Mouse (Mus musculus) thymus, postnatal 4 days (tissue): ENCODE results near the gene Plcb4.

Experiments used
- DNase-seq: peaks from one replicate; pipeline ENCODE4 v3.0.0; 2021

Plcb4 gene

GRCm38 (mm10) chr2:135812701-135813246, 154.0 kb downstream of the Plcb4 start:
- DNase-seq: no peak

- no peak for DNase-seq
These were observed 161.9 kb downstream of the Plcb4 start for GRCm38 (mm10) chr2:135820691-135821090.

- no peak for DNase-seq
These were observed 164.9 kb downstream of the Plcb4 start for GRCm38 (mm10) chr2:135823690-135824089.

- no peak for DNase-seq
These were observed 165.9 kb downstream of the Plcb4 start for GRCm38 (mm10) chr2:135824757-135825156.

DNA sequence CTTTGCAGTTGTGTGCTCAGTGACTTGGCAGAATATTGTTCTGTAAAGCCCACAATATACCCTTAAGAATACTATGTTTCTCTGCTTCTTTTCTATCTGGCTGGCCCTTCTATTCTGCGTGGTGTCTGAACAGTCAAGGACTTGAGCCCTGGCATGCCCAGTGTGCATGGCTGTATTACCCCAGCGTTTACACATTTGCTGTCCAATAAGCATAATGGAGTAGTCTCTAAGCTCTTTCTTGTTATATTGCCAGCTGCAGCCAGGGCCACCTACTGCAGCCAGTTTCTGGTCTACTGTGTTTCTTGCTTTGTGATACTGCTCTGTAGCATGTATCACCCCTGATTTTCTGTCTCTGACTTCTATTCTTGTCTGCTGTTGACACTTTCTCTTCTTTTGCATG, 166.8 kb downstream of the Plcb4 start:
- DNase-seq: no peak

DNA sequence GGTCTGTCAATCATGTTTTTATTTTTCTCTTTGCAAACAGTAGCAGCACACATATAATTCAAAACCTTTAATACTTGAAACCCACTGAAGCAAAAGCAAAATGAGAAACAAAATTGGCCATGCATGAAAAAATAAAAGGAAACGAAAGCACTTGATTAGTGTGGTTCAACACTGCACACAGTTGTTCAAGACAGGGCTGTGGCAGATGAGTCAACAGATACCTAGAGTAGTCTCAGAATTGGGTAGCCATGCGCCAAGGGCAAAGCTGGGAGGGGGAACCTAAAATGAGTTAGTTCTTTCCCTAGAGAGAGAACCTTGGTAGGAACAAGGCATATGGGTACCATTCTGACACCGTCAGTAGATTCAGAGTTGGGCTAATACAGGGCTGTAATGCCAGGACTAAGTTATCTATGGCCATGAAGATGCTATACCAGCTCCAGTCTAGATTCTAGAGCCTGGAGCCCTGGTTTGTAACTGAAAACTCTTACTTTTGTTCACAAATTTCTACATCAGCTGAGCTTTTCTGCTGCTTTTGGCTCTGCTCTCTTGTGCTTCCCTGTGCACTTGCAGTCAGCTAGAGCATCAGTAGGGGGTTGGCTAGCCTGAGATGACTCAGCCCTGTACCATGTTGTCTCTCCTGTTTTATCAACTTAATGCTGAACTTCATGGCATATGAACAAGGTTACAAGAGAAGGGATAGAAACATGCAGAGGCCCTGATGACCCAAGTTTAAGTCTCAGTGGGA, 168.0 kb downstream of the Plcb4 start:
- DNase-seq: no peak

- no peak for DNase-seq
These were observed 169.6 kb downstream of the Plcb4 start for GRCm38 (mm10) chr2:135828446-135828845.

- no peak for DNase-seq
These were observed 174.9 kb downstream of the Plcb4 start for GRCm38 (mm10) chr2:135833743-135834142.

DNA sequence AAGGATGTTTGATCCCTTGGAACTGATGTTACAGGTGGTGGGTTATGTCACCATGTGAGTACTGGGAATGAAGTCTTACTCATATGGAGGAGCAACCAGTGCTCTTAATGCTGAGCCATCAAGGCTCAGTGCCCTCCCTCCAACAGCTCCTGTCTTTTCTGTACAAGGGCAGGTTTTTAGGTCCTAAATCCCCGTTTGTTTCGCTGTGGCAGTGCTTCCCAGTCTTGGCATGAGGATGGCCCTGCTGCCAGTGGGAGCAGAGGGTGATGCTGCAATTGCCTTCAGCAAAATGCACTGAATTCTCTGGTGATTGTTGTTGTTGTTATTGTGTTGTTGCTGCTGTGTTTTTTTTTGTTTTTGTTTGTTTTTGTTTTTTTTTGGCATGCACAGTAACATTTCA, 175.6 kb downstream of the Plcb4 start:
- no peak for DNase-seq

GRCm38 (mm10) chr2:135835911-135836310, 177.1 kb downstream of the Plcb4 start:
- DNase-seq: no peak

DNA sequence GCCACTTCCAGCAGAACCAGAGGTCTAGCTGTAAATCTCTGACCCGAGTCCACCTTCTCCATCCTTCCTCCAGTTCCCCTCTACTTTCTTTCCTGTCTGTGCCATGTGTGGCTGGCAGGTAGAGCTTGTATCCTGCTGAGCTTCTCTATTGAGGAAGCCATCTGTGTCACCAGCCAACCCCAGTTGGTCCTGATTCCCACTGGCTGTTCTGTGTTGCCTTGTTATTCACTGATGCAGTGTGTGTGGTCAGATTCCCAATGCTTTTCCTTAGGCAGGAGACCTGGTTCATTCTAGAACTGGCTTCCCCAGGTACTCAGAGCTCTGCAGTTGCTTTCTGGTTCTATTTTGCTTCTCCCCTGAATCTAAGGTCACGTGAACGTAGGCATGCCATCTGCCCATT, 177.6 kb downstream of the Plcb4 start:
- DNase-seq: no peak

DNA sequence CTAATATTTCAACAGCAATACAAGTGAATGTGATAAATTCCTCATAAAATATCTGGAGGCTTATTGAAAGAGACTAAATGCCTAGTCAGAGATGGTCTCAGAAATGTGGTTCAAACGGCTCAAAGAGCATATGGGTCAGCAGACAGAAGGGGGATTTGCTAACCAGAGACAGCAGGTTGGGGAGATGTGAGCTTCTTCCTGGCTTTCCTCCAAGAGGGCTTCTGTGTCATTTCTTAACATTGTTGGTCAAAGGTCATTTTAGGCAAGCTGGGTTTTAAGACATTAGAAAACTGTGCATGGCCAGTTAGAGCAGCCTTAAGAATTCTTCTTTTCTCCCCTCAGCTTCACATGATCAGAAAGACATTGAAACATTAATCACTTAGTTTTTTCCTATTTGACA, 178.9 kb downstream of the Plcb4 start:
- DNase-seq: no peak

GRCm38 (mm10) chr2:135838135-135838534, 179.3 kb downstream of the Plcb4 start:
- no peak for DNase-seq

DNA sequence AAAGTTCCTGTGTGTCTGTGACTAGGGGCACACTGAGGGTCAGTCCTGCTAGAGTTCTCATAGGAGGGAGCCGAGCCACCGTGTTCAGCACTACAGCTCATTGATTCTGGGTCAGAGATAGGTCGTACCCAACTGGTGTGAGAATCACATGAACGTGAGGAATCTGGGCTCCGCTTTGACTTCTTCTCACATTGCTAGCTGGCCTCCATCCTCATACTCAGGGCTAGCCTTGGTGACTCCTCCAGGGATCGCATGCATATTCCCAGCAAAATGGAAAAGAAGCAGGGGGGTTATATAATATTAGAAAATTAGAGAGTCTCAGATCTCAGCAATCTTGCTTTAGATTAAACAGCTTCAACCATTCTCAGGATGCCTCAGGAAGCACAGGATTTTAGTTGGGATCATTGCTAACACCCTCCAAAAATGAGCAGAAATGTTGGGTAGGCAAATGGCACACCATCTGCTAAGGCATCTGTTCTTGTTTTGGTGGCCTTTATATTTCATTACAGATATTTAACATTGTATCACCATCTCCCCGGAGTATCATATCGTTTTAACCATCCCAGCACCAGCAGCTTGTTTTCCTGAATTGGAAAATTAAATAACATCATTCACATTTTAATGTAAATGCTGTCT, 180.0 kb downstream of the Plcb4 start:
- DNase-seq: no peak

DNA sequence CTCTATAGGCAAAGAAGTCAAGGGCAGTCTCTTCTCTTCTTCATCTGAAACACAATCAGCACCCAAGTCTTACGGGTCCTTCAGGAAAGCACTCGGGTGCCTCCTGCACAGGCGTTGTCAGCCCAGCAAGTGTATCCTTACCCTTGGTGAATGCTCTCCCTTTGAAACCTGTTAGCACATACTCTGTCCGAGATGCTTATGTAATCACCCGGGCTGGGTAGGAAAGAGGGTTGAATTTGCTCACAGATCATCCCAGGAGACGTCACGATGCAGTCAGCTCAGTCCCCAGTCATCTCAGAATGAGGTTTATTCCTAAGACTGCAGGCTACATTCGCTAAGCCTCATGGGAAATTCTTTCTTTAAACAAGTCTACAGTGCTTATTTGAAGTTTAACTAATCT, 184.9 kb downstream of the Plcb4 start:
- DNase-seq: no peak

- no peak for DNase-seq
These were observed 188.1 kb downstream of the Plcb4 start for GRCm38 (mm10) chr2:135846903-135847302.

- DNase-seq: no peak
These were observed 188.9 kb downstream of the Plcb4 start for GRCm38 (mm10) chr2:135847738-135848137.

GRCm38 (mm10) chr2:135848169-135848568, 189.4 kb downstream of the Plcb4 start:
- no peak for DNase-seq

DNA sequence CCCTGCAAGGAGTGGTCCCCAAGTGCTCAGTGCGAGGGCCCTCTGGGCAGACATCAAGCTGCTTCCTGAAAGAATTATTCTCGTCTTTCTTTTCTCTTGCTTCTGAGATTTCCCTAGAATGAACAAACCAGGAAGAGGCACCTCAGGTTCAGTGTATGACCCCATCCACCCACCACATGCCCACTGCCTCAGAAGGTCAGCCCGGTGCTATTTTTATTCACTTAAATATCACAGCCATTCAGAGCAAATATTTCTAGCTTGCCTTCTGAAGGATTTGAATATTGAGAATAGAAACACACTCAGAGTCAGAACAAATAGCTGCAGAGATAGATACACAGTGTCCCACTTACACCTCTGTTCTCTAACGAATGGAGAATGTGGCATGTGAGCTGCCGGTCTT, 193.2 kb downstream of the Plcb4 start:
- DNase-seq: no peak

DNA sequence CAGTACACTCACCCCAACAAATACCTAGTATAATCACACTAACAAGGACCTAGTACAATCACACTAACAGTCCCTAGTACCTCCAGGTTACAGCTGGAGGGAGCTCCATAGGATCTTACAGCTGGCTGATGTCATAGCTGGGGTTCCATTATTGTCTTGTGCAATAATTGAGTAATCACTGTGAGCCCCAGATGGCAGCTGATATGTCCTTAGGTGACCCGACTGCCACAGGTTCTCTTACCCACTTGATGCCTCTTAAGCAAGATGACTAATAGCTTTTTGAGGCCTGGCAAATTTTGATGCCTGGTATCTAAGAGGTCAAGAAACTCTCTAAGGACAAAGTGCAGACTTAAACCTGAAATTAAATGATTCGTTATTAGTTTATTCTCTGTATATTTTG, 194.3 kb downstream of the Plcb4 start:
- DNase-seq: no peak

GRCm38 (mm10) chr2:135854059-135854458, 195.2 kb downstream of the Plcb4 start:
- no peak for DNase-seq

- DNase-seq: no peak
These were observed 197.2 kb downstream of the Plcb4 start for GRCm38 (mm10) chr2:135855890-135856490.

GRCm38 (mm10) chr2:135856826-135857225, 198.0 kb downstream of the Plcb4 start:
- no peak for DNase-seq
